Mouse (Mus musculus) liver, postnatal 0 days (tissue): ENCODE measurements around the gene Aire.

Experiments used
- CTCF ChIP-seq: sonication (generic); IDR thresholded peaks from 2 replicates; pipeline ENCODE4 v1.5.1; 2016; ENCODE audit warnings: antibody characterized with exemption, low read depth
- EP300 ChIP-seq: IDR thresholded peaks from 2 replicates; pipeline ENCODE4 v1.6.1; 2016; ENCODE audit warnings: antibody characterized with exemption, low read depth, mild to moderate bottlenecking

- TF ChIP-seq CTCF (no peak), EP300 (no peak)
Observed at GRCm38 (mm10) chr10:78037139-78037538, 6.3 kb downstream of the Aire start.
